Mouse (Mus musculus) midbrain, embryonic 15.5 days (tissue): ENCODE data around the gene Aqp7. TPM values are rescaled to one million over a fixed set of nuclear protein-coding genes. Genes with fewer than 3 reads are reported as not detected.

Experiments
- ATAC-seq: fragments of 200-750 bp; cut with Nextera tagmentation; replicated peaks from 2 replicates; pipeline ENCODE4 v1.8.0; 2017; ENCODE audit warnings: moderate TSS enrichment
- H3K27ac ChIP-seq: fragments of 300-500 bp; sonication (generic); 2 replicates; pipeline ENCODE4 v1.5.1; 2015; ENCODE audit warnings: mild to moderate bottlenecking, inconsistent platforms
- H3K27me3 ChIP-seq: fragments of 300-500 bp; sonication (generic); replicated peaks from 2 replicates; pipeline ENCODE4 v1.6.1; 2015; ENCODE audit warnings: inconsistent platforms
- H3K36me3 ChIP-seq: fragments of 300-500 bp; sonication (generic); replicated peaks from 2 replicates; pipeline ENCODE4 v1.6.1; 2015; ENCODE audit warnings: inconsistent platforms
- H3K4me1 ChIP-seq: fragments of 300-500 bp; sonication (generic); 2 replicates; pipeline ENCODE4 v1.6.1; 2015; ENCODE audit warnings: inconsistent platforms
- H3K4me2 ChIP-seq: fragments of 300-500 bp; sonication (generic); 2 replicates; pipeline ENCODE4 v1.6.1; 2015; ENCODE audit warnings: inconsistent platforms, mild to moderate bottlenecking, moderate library complexity
- H3K4me3 ChIP-seq: fragments of 300-500 bp; sonication (generic); 2 replicates; pipeline ENCODE4 v1.5.1; 2015; ENCODE audit warnings: mild to moderate bottlenecking, inconsistent platforms
- H3K9ac ChIP-seq: fragments of 300-500 bp; sonication (generic); 2 replicates; pipeline ENCODE4 v1.6.1; 2015; ENCODE audit warnings: mild to moderate bottlenecking, inconsistent platforms
- H3K9me3 ChIP-seq: fragments of 300-500 bp; sonication (generic); 2 replicates; pipeline ENCODE4 v1.6.1; 2016; ENCODE audit warnings: inconsistent platforms
- WGBS: fragments of 180-500 bp; shearing (Covaris S2); methylation state at CpG from one replicate; pipeline ENCODE4 v1.1.7; 2015; ENCODE audit warnings: mixed read lengths; 5-methylcytosine and 5-hydroxymethylcytosine counted together
- polyA plus RNA-seq: library from polyadenylated mRNA; unstranded; fragments of >200 nt; fragmentation: Nextera tagmentation; extraction: Ambion mirVana; gene quantifications from 2 replicates; pipeline ENCODE4 v1.2.1, GENCODE M21; 2015

Gene Aqp7
- polyA plus RNA-seq: not detected in 2 replicates

GRCm38 (mm10) chr4:41047524-41048271, at the start of gene Aqp7:
Gene Aqp7 (minus strand): TSS chr4:41048139.
- Histone ChIP-seq H3K9me3 (no peaks in the 10 kb centered on the region), H3K9ac (no peak within 1 kb of the TSS), H3K4me2 (no peak within 1 kb of the TSS), H3K27me3 (no peaks in the 10 kb centered on the region), H3K4me3 (no peak within 1 kb of the TSS), H3K4me1 (peaks cover 4% of the 10 kb centered on the region), H3K36me3 (no peaks in the 10 kb centered on the region), H3K27ac (no peak within 1 kb of the TSS)
- no peak for ATAC-seq
- WGBS: 47% methylated on average over 9 of the region's 9 CpGs

- peak; percentile 18; the same call in 1 of the 2 replicates for ATAC-seq
Observed at GRCm38 (mm10) chr4:41097381-41097780, 49.4 kb upstream of the Aqp7 start.

GRCm38 (mm10) chr4:41096794-41097193, 48.9 kb upstream of the Aqp7 start:
- peaks cover 18% of the 10 kb centered on the region for H3K27me3 ChIP-seq
- no peaks in the 10 kb centered on the region for H3K9me3 ChIP-seq
- peaks cover 10% of the 10 kb centered on the region for H3K4me1 ChIP-seq
- H3K36me3 ChIP-seq: no peaks in the 10 kb centered on the region
- H3K9ac ChIP-seq: no peak overlapping the region
- no peak overlapping the region for H3K4me3 ChIP-seq
- no peak overlapping the region for H3K27ac ChIP-seq
- no peak overlapping the region for H3K4me2 ChIP-seq
- ATAC-seq: no peak
- 71% methylated on average over 5 of the region's 5 CpGs for WGBS

More at GRCm38 (mm10) chr4:41097381-41097780, 49.4 kb upstream of the Aqp7 start:
- WGBS: 35% methylated on average over 13 of the region's 13 CpGs
- Histone ChIP-seq H3K9me3 (no peaks in the 10 kb centered on the region), H3K9ac (no peak overlapping the region), H3K27ac (no peak overlapping the region), H3K4me1 (peaks cover 10% of the 10 kb centered on the region), H3K4me2 (peak overlapping the region; percentile 99), H3K27me3 (peaks cover 18% of the 10 kb centered on the region), H3K36me3 (no peaks in the 10 kb centered on the region), H3K4me3 (no peak overlapping the region; the same call in 1 of the 2 replicates)

- no peak overlapping the region for H3K4me3 ChIP-seq
- 71% methylated on average over 8 of the region's 8 CpGs for WGBS
- H3K27ac ChIP-seq: no peak overlapping the region
- H3K9me3 ChIP-seq: no peaks in the 10 kb centered on the region
- H3K36me3 ChIP-seq: no peaks in the 10 kb centered on the region
- H3K4me1 ChIP-seq: peaks cover 10% of the 10 kb centered on the region
- no peak overlapping the region for H3K4me2 ChIP-seq
- ATAC-seq: no peak
- H3K27me3 ChIP-seq: peaks cover 18% of the 10 kb centered on the region
- no peak overlapping the region for H3K9ac ChIP-seq
Observed at GRCm38 (mm10) chr4:41096169-41096568, 48.2 kb upstream of the Aqp7 start.

- no peak for ATAC-seq
- WGBS: 62% methylated on average over 9 of the region's 9 CpGs
- Histone ChIP-seq H3K4me2 (no peak overlapping the region), H3K27me3 (peaks cover 18% of the 10 kb centered on the region), H3K9ac (no peak overlapping the region), H3K36me3 (no peaks in the 10 kb centered on the region), H3K27ac (no peak overlapping the region), H3K4me3 (no peak overlapping the region), H3K9me3 (no peaks in the 10 kb centered on the region), H3K4me1 (peaks cover 10% of the 10 kb centered on the region)
Observed at GRCm38 (mm10) chr4:41094361-41094760, 46.4 kb upstream of the Aqp7 start.

- H3K9ac ChIP-seq: no peak overlapping the region
- peaks cover 16% of the 10 kb centered on the region for H3K27me3 ChIP-seq
- no peaks in the 10 kb centered on the region for H3K9me3 ChIP-seq
- ATAC-seq: no peak
- H3K4me3 ChIP-seq: no peak overlapping the region
- H3K27ac ChIP-seq: no peak overlapping the region
- no peaks in the 10 kb centered on the region for H3K36me3 ChIP-seq
- H3K4me2 ChIP-seq: no peak overlapping the region
- peaks cover 3% of the 10 kb centered on the region for H3K4me1 ChIP-seq
- WGBS: 86% methylated on average over 1 of the region's 1 CpGs
Observed at GRCm38 (mm10) chr4:41092958-41093357, 45.0 kb upstream of the Aqp7 start.

- H3K27ac ChIP-seq: no peak overlapping the region
- no peak overlapping the region for H3K4me2 ChIP-seq
- ATAC-seq: no peak
- no peak overlapping the region for H3K9ac ChIP-seq
- H3K4me3 ChIP-seq: no peak overlapping the region
- no peaks in the 10 kb centered on the region for H3K36me3 ChIP-seq
- 0 out of 2 replicates have a peak, but pooled peaks cover 2% of the 10 kb centered on the region for H3K27me3 ChIP-seq
- H3K4me1 ChIP-seq: no peaks in the 10 kb centered on the region
- H3K9me3 ChIP-seq: no peaks in the 10 kb centered on the region
- WGBS: 67% methylated on average over 3 of the region's 3 CpGs
Observed at GRCm38 (mm10) chr4:41091391-41091790, 43.5 kb upstream of the Aqp7 start.

- Histone ChIP-seq H3K4me2 (no peak overlapping the region), H3K4me3 (no peak overlapping the region), H3K27me3 (no peaks in the 10 kb centered on the region), H3K27ac (no peak overlapping the region), H3K9ac (no peak overlapping the region), H3K36me3 (no peaks in the 10 kb centered on the region), H3K9me3 (no peaks in the 10 kb centered on the region), H3K4me1 (no peaks in the 10 kb centered on the region)
- WGBS: 87% methylated on average over 2 of the region's 2 CpGs
- ATAC-seq: no peak
Observed at GRCm38 (mm10) chr4:41089705-41090104, 41.8 kb upstream of the Aqp7 start.

- Histone ChIP-seq H3K27ac (no peak overlapping the region), H3K4me3 (no peak overlapping the region), H3K9ac (no peak overlapping the region), H3K4me1 (no peaks in the 10 kb centered on the region), H3K9me3 (no peaks in the 10 kb centered on the region), H3K27me3 (no peaks in the 10 kb centered on the region), H3K36me3 (no peaks in the 10 kb centered on the region), H3K4me2 (no peak overlapping the region)
- no peak for ATAC-seq
- WGBS: 88% methylated on average over 4 of the region's 4 CpGs
Observed at GRCm38 (mm10) chr4:41089189-41089588, 41.2 kb upstream of the Aqp7 start.

- no peak overlapping the region for H3K4me2 ChIP-seq
- H3K36me3 ChIP-seq: no peaks in the 10 kb centered on the region
- no peak overlapping the region for H3K4me3 ChIP-seq
- no peaks in the 10 kb centered on the region for H3K9me3 ChIP-seq
- no peak for ATAC-seq
- no peak overlapping the region for H3K27ac ChIP-seq
- H3K27me3 ChIP-seq: no peaks in the 10 kb centered on the region
- 88% methylated on average over 16 of the region's 16 CpGs for WGBS
- no peaks in the 10 kb centered on the region for H3K4me1 ChIP-seq
- no peak overlapping the region for H3K9ac ChIP-seq
Observed at GRCm38 (mm10) chr4:41087459-41088298, 39.7 kb upstream of the Aqp7 start.

GRCm38 (mm10) chr4:41086947-41087346, 39.0 kb upstream of the Aqp7 start:
- no peak for ATAC-seq
- Histone ChIP-seq H3K4me1 (no peaks in the 10 kb centered on the region), H3K9ac (no peak overlapping the region), H3K36me3 (no peaks in the 10 kb centered on the region), H3K9me3 (no peaks in the 10 kb centered on the region), H3K27ac (no peak overlapping the region), H3K27me3 (no peaks in the 10 kb centered on the region), H3K4me3 (no peak overlapping the region), H3K4me2 (no peak overlapping the region)
- 78% methylated on average over 9 of the region's 9 CpGs for WGBS

GRCm38 (mm10) chr4:41084819-41085218, 36.9 kb upstream of the Aqp7 start:
- H3K4me1 ChIP-seq: no peaks in the 10 kb centered on the region

More at GRCm38 (mm10) chr4:41084819-41085218, 36.9 kb upstream of the Aqp7 start:
- 85% methylated on average over 4 of the region's 4 CpGs for WGBS
- Histone ChIP-seq H3K27me3 (no peaks in the 10 kb centered on the region), H3K36me3 (no peaks in the 10 kb centered on the region), H3K27ac (no peak overlapping the region), H3K9me3 (no peaks in the 10 kb centered on the region), H3K4me2 (no peak overlapping the region), H3K4me3 (no peak overlapping the region), H3K9ac (no peak overlapping the region)
- ATAC-seq: no peak
